38 mouse cellular contexts compared by ENCODE assay signal in genomic region chr2:153775472-153775871, GRCm38 (mm10). TPM values are rescaled to one million over a fixed set of nuclear protein-coding genes. Genes with fewer than 3 reads are reported as not detected.
"Had no signal": no experiment of that assay in that cellular context is flagged by ENCODE, and none has a peak within 500 bp of the region (broad histone marks: within the 10 kb centered on the region; RNA-seq: fewer than 3 reads in every experiment).

No protein-coding gene starts in this region.

- H3K4me3 ChIP-seq: limb, embryonic 10.5 days; limb, embryonic 12.5 days; limb, embryonic 13.5 days; limb, embryonic 15.5 days; liver, embryonic 12.5 days; liver, embryonic 13.5 days; liver, embryonic 15.5 days; lung, embryonic 15.5 days; midbrain, embryonic 10.5 days; midbrain, embryonic 12.5 days; midbrain, embryonic 13.5 days; midbrain, embryonic 15.5 days; neural tube, embryonic 12.5 days; neural tube, embryonic 13.5 days had no signal

- H3K9me3 ChIP-seq: limb, embryonic 10.5 days; limb, embryonic 12.5 days; limb, embryonic 13.5 days; limb, embryonic 15.5 days; liver, embryonic 12.5 days; liver, embryonic 13.5 days; liver, embryonic 15.5 days; lung, embryonic 15.5 days; midbrain, embryonic 10.5 days; midbrain, embryonic 12.5 days; midbrain, embryonic 13.5 days; midbrain, embryonic 15.5 days; neural tube, embryonic 12.5 days; neural tube, embryonic 13.5 days had no signal

- ATAC-seq: liver, embryonic 12.5 days; liver, postnatal 0 days; lung, postnatal 0 days; midbrain, embryonic 13.5 days; midbrain, embryonic 15.5 days; midbrain, embryonic 16.5 days had no signal

- H3K9ac ChIP-seq: limb, embryonic 12.5 days; limb, embryonic 13.5 days; limb, embryonic 15.5 days; liver, embryonic 12.5 days; liver, embryonic 13.5 days; liver, embryonic 14.5 days; liver, embryonic 15.5 days; liver, postnatal 0 days; lung, embryonic 14.5 days; lung, embryonic 15.5 days; midbrain, embryonic 12.5 days; midbrain, embryonic 13.5 days; midbrain, embryonic 15.5 days; neural tube, embryonic 12.5 days; neural tube, embryonic 13.5 days had no signal

- DNase-seq: left cerebral cortex, postnatal 4 days; liver; liver, embryonic 13.5 days; liver, postnatal 0 days; lung, adult 18-20 months; lung, adult 2 months; lung, embryonic 14.5 days; lung, postnatal 10 days; lung, postnatal 14 days; lung, postnatal 36 days; lung, postnatal 4 days; midbrain, embryonic 14.5 days had no signal

- H3K27me3 ChIP-seq: limb, embryonic 12.5 days; limb, embryonic 13.5 days; limb, embryonic 15.5 days; liver, embryonic 12.5 days; liver, embryonic 13.5 days; liver, embryonic 15.5 days; lung, embryonic 15.5 days; midbrain, embryonic 12.5 days; midbrain, embryonic 13.5 days; midbrain, embryonic 15.5 days; neural tube, embryonic 12.5 days; neural tube, embryonic 13.5 days had no signal

- H3K27ac ChIP-seq: limb, embryonic 10.5 days; limb, embryonic 12.5 days; limb, embryonic 13.5 days; limb, embryonic 15.5 days; liver, embryonic 12.5 days; liver, embryonic 13.5 days; liver, embryonic 14.5 days; liver, embryonic 15.5 days; lung, embryonic 15.5 days; macrophage; midbrain, embryonic 10.5 days; midbrain, embryonic 12.5 days; midbrain, embryonic 13.5 days; midbrain, embryonic 15.5 days; neural tube, embryonic 12.5 days; neural tube, embryonic 13.5 days had no signal

- H3K4me2 ChIP-seq: limb, embryonic 12.5 days; limb, embryonic 13.5 days; limb, embryonic 15.5 days; liver, embryonic 11.5 days; liver, embryonic 12.5 days; liver, embryonic 13.5 days; liver, embryonic 15.5 days; lung, embryonic 14.5 days; lung, embryonic 15.5 days; midbrain, embryonic 11.5 days; midbrain, embryonic 12.5 days; midbrain, embryonic 13.5 days; midbrain, embryonic 15.5 days; neural tube, embryonic 12.5 days; neural tube, embryonic 13.5 days had no signal

RNA-seq across cellular contexts. Expression of gene Efcab8, which starts 4.3 kb away (rescaled TPM):
- total RNA-seq: liver, adult 2 months; midbrain, postnatal 0 days; monocyte, adult 5-6 weeks had no signal
- polyA plus RNA-seq: limb, embryonic 11.5 days; limb, embryonic 15.5 days; liver, adult 2 months; liver, embryonic 13.5 days; liver, embryonic 16.5 days; lung, embryonic 14.5 days; lung, embryonic 15.5 days; lung, embryonic 16.5 days; lung, postnatal 0 days; macrophage; midbrain, embryonic 10.5 days; midbrain, embryonic 11.5 days; midbrain, embryonic 12.5 days; midbrain, embryonic 13.5 days; midbrain, embryonic 14.5 days; midbrain, embryonic 16.5 days; midbrain, postnatal 0 days; neural tube, embryonic 11.5 days; neural tube, embryonic 12.5 days; neural tube, embryonic 13.5 days had no signal
